Mouse (Mus musculus): ENCODE measurements around the gene Pla2g2f. TPM values are rescaled to one million over a fixed set of nuclear protein-coding genes. Genes with fewer than 3 reads are reported as not detected.

The Pla2g2f gene
- 0.06 and 0.13 TPM in 2 replicates for polyA plus RNA-seq (2015; fragmentation: Nextera tagmentation; extraction: Ambion mirVana)

DNA sequence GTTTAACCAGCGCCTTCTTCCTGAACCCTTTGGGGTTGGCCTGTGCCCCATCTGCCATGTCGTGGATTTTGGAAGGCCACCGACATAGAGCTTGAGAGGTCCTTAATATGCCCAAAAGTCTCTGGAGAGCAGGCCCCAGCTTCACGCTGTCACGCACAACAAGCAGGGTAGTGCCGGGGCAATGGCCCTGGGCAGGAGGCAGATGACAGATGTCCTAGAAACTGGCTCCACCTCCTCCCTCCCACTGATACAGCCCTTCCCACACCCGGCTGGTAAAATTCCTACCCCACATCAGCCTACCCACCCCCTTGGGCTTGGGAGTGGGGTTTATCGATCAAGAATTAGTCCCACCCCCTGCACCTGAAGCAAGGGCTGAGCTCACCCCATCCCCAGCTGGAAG lies at the start of gene Pla2g2f:
Pla2g2f (minus strand) TSS at position 211 of the 400 bp plus-strand sequence.
- H3K4me3 ChIP-seq, result no peak within 1 kb of the TSS
- 60% methylated on average over 8 of the region's 8 CpGs for WGBS
- H3K9ac ChIP-seq, result no peak within 1 kb of the TSS
- no peaks in the 10 kb centered on the region for H3K27me3 ChIP-seq (replicated peaks)
- no peak within 1 kb of the TSS for H3K4me2 ChIP-seq
- no peak within 1 kb of the TSS for H3K27ac ChIP-seq
- H3K9me3 ChIP-seq, result no peaks in the 10 kb centered on the region
- H3K4me1 ChIP-seq, result no peaks in the 10 kb centered on the region; the same call in 1 of the 2 replicates
- no peaks in the 10 kb centered on the region for H3K36me3 ChIP-seq (replicated peaks)
- ATAC-seq (replicated peaks), result no peak

DNA sequence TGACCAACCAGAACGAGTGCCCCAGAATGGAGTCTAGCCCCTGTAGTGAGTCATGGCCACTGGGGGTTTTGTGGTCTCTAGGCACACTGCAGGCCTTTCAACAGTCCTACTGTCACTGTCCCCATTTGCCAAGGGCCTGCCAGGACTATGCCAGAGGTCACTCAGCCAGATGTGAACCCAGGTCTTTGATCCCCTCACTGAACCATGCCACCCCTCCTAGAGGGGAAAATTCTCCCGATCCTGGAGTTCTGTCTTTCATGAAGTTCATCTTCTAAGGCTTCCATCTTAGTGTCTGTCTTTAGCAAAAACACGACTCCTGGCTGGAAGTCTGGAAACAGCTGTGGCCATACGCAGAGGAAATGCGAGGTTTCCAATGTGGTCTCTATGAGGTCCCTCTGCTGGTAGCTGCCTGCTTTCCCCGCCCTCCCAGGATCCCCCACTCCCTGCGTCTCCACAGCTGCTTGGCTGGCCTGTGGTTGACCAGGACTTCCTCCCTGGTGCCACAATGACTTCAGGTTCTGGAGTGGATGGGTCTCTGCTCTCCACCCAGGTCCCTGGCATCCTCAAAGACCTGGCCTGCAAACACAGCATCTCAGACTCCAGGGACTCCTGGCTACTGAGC lies 49.6 kb upstream of the Pla2g2f start:
- Histone ChIP-seq H3K4me2 (no peak overlapping the region), H3K4me3 (no peak overlapping the region), H3K9me3 (no peaks in the 10 kb centered on the region), H3K27ac (no peak overlapping the region), H3K27me3 (replicated peaks) (no peaks in the 10 kb centered on the region), H3K9ac (no peak overlapping the region), H3K4me1 (no peaks in the 10 kb centered on the region), H3K36me3 (replicated peaks) (no peaks in the 10 kb centered on the region)
- 72% methylated on average over 7 of the region's 7 CpGs for WGBS
- no peak for ATAC-seq (replicated peaks)

DNA sequence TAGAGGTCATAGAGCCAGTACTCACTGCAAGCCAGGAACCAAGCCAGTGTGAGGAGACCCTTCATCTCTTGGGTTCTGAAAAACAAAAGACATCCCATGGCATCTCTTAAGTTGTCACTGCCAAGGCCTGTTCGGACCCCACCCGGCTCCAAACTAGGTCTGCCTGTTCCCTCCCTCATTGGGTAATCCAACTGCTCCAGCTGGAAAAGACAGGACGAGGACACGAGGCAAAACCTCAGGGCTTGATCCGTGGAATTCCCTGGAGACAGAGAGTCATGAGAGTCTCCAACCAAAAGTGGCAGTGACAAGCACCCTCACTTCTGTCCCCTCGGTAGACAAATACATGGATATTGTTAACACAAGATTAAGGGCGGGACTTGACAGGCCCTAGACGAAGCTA lies 48.7 kb upstream of the Pla2g2f start:
- 84% methylated on average over 8 of the region's 8 CpGs for WGBS
- Histone ChIP-seq H3K9ac (no peak overlapping the region), H3K27me3 (replicated peaks) (no peaks in the 10 kb centered on the region), H3K36me3 (replicated peaks) (no peaks in the 10 kb centered on the region), H3K27ac (no peak overlapping the region), H3K4me3 (no peak overlapping the region), H3K9me3 (no peaks in the 10 kb centered on the region), H3K4me1 (no peaks in the 10 kb centered on the region), H3K4me2 (no peak overlapping the region)
- no peak for ATAC-seq (replicated peaks)

DNA sequence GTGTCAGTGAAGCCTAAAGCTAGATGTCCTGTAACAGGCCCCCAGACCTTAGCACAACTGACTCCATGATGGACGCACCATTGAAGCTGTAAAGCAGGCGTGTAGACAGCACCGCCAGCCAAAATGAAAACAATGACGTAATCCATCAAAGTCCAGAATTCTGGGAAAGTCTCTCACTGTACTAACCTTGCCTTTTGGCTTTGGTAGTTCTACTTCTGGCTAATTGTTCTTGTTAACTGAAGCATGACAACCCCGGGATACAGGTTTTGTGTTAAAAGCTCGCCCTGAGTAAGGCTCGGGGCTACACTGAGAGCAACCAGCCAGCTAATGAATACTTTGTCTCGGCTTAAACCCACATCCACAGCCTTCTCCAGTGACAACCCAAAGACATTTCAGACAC lies 47.8 kb upstream of the Pla2g2f start:
- 48% methylated on average over 8 of the region's 8 CpGs for WGBS
- H3K27ac ChIP-seq, result no peak overlapping the region
- H3K9me3 ChIP-seq, result no peaks in the 10 kb centered on the region
- no peaks in the 10 kb centered on the region for H3K36me3 ChIP-seq (replicated peaks)
- H3K9ac ChIP-seq, result no peak overlapping the region
- H3K4me2 ChIP-seq, result no peak overlapping the region
- H3K27me3 ChIP-seq (replicated peaks), result no peaks in the 10 kb centered on the region
- 0 out of 2 replicates have a peak, but pooled peaks cover 2% of the 10 kb centered on the region for H3K4me1 ChIP-seq
- H3K4me3 ChIP-seq, result no peak overlapping the region
- no peak for ATAC-seq (replicated peaks)

DNA sequence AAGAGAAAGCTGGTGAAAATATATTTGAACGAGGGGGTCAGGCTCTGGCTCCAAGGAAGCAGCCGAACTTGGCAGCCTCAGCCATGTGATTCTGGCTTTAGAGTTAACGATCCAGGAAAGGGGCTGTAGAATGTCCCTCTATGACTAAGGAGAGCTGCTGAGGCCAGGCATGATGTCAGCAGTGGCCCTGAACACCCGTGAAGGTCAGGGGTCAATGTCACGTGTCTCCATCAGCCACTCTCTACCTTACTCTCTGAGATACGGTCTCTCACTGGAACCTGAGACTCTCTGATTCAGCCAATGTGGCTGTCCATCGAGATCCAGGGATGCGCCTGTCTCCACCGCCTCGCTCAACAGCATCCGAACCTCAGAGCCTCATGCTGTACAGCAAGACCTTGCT lies 45.5 kb upstream of the Pla2g2f start:
- 90% methylated on average over 11 of the region's 11 CpGs for WGBS
- Histone ChIP-seq H3K4me3 (no peak overlapping the region), H3K4me2 (no peak overlapping the region), H3K9ac (no peak overlapping the region), H3K27me3 (replicated peaks) (no peaks in the 10 kb centered on the region), H3K9me3 (no peaks in the 10 kb centered on the region), H3K36me3 (replicated peaks) (no peaks in the 10 kb centered on the region), H3K4me1 (0 out of 2 replicates have a peak, but pooled peaks cover 5% of the 10 kb centered on the region), H3K27ac (no peak overlapping the region)
- ATAC-seq (replicated peaks), result no peak

DNA sequence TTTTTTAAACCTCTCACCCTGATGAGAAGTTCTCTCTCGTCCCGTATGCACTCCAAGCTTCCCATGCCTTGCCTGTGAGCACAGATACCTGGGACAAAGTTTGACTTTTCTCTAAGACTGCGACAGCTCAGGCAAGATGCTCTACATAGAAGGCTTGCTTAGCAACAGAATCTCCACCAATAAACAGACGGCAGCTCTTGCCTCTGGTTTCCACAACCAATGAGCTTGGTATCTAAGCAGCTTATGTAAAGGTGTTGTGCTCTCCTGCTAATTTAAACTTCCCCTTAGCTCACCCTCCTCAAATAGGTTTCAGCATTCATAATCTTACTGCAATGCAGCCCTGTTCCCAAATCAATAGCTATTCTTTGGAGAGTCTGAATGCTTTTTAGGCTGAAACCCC lies 44.2 kb upstream of the Pla2g2f start:
- 87% methylated on average over 4 of the region's 4 CpGs for WGBS

DNA sequence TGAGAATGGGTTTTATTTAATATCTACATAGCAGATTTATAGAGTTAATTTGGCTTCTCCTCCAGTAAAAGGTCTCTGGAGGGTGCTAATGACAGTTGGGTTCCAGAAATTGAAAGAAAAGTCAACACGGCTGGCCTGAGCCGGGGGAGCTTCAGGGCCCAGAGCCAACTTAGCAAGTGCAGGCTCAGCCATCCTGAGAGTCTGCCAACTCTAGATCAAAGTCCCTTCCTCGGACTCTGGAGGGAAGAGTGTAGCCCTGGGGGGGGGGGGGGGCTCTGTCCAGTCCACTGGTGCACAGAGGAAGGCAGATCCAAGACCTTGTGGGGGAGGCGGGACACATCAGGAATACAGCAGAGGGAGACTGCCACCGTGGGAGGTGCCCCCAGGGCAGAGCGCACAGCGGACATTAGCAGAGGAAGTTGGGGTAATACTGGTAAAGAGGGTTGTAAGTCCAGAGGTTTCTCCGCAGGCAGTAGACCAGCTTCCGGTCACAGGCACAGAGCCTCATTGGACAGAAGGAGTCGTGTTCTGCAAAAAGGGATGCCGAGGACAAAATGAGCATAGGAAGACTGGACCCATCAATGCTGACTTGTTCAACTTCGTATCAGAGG lies 42.8 kb upstream of the Pla2g2f start:
- no peaks in the 10 kb centered on the region for H3K27me3 ChIP-seq (replicated peaks)
- H3K9ac ChIP-seq, result no peak overlapping the region
- no peaks in the 10 kb centered on the region for H3K9me3 ChIP-seq
- H3K4me1 ChIP-seq, result 0 out of 2 replicates have a peak, but pooled peaks cover 5% of the 10 kb centered on the region
- H3K36me3 ChIP-seq (replicated peaks), result no peaks in the 10 kb centered on the region
- H3K4me3 ChIP-seq, result no peak overlapping the region
- no peak overlapping the region for H3K4me2 ChIP-seq
- no peak for ATAC-seq (replicated peaks)
- H3K27ac ChIP-seq, result no peak overlapping the region
- 78% methylated on average over 12 of the region's 12 CpGs for whole genome bisulfite sequencing

More for the DNA sequence above, 44.2 kb upstream of the Pla2g2f start:
- no peaks in the 10 kb centered on the region for H3K27me3 ChIP-seq (replicated peaks)
- no peaks in the 10 kb centered on the region for H3K36me3 ChIP-seq (replicated peaks)
- H3K9ac ChIP-seq, result no peak overlapping the region
- no peak for ATAC-seq (replicated peaks)
- no peak overlapping the region for H3K4me3 ChIP-seq
- H3K27ac ChIP-seq, result no peak overlapping the region
- 0 out of 2 replicates have a peak, but pooled peaks cover 5% of the 10 kb centered on the region for H3K4me1 ChIP-seq
- no peak overlapping the region for H3K4me2 ChIP-seq
- H3K9me3 ChIP-seq, result no peaks in the 10 kb centered on the region

DNA sequence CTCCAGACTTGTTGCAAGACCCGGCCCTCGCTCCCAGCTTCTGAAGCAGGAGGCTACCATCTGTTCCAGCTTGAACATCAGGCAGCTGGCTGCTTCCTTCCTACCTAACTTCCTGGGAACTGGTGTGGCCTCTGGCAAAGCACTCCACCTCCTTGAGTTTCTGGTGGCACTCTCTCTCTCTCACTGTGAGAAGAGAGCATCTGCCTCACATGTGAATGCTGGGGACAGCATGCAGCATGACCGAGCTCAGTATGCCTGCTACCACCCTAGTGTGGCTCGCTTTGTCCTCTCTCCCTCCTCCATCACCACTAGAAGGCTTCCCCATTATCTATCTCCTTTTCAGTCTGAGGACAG lies 39.8 kb upstream of the Pla2g2f start:
- no peak overlapping the region for H3K27ac ChIP-seq
- H3K27me3 ChIP-seq (replicated peaks), result no peaks in the 10 kb centered on the region
- H3K36me3 ChIP-seq (replicated peaks), result no peaks in the 10 kb centered on the region
- H3K4me2 ChIP-seq, result no peak overlapping the region
- H3K4me1 ChIP-seq, result 0 out of 2 replicates have a peak, but pooled peaks cover 5% of the 10 kb centered on the region
- WGBS, result 80% methylated on average over 4 of the region's 4 CpGs
- no peaks in the 10 kb centered on the region for H3K9me3 ChIP-seq
- ATAC-seq (replicated peaks), result no peak
- no peak overlapping the region for H3K9ac ChIP-seq
- H3K4me3 ChIP-seq, result no peak overlapping the region

DNA sequence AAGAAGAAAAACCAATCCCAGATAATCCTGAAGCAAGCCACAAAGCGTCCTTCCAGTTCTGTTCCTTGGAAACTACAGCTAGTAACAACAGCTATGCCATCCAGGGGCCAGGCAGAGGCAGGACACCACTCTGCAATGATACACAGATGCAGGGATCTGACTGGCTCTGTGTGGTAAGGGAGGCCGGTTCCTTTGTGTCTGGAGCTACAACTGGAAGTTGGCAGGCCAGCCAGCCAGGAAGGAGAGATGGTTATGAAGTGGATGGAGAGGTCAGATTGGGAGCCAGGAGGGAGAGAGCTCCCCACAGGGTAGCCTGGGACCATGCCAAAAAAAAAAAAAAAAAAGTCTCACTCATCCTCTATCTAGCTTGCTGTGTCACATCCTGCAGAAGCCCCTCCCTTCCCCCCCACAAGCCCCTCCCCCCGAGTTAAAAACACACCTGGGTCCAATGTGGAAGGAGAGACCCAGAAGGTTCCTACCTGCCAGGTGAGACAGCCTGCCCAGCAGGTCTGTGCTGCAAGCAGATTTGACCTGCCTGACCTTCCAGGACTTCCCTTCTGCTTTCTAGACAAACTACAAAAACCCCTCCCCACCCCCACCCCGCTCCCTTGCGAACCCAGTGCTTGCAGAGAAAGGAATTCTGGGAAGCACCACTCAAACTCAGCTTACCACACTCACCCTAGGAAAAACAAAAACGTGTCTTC lies 39.2 kb upstream of the Pla2g2f start:
- Histone ChIP-seq H3K4me2 (no peak overlapping the region), H3K4me3 (no peak overlapping the region), H3K9ac (no peak overlapping the region), H3K4me1 (0 out of 2 replicates have a peak, but pooled peaks cover 5% of the 10 kb centered on the region), H3K36me3 (replicated peaks) (no peaks in the 10 kb centered on the region), H3K9me3 (no peaks in the 10 kb centered on the region), H3K27me3 (replicated peaks) (no peaks in the 10 kb centered on the region), H3K27ac (no peak overlapping the region)
- no peak for ATAC-seq (replicated peaks)
- 43% methylated on average over 6 of the region's 6 CpGs for WGBS

DNA sequence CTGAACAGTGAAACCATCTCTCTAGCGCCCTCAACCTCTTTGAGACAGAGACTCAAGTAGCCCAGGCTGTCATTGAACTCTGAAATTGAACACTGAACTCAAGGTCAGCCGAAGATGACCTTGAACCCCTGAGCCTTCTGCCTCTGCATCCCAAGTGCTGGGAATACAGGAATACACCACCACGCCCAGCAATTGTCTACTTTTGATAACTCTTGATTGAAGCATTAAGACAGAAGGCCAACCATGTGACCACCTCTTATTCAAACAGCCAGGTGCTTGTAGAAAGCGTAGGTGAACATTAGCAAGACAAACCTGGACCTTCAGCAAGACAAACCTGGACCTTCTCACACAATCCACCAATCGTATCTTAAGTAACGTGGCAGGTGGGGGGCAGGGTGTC lies 36.9 kb upstream of the Pla2g2f start:
- Histone ChIP-seq H3K4me1 (no peaks in the 10 kb centered on the region), H3K27ac (no peak overlapping the region), H3K4me2 (no peak overlapping the region), H3K9me3 (no peaks in the 10 kb centered on the region), H3K36me3 (replicated peaks) (no peaks in the 10 kb centered on the region), H3K27me3 (replicated peaks) (no peaks in the 10 kb centered on the region), H3K4me3 (no peak overlapping the region), H3K9ac (no peak overlapping the region)
- 87% methylated on average over 6 of the region's 6 CpGs for WGBS
- ATAC-seq (replicated peaks), result no peak

DNA sequence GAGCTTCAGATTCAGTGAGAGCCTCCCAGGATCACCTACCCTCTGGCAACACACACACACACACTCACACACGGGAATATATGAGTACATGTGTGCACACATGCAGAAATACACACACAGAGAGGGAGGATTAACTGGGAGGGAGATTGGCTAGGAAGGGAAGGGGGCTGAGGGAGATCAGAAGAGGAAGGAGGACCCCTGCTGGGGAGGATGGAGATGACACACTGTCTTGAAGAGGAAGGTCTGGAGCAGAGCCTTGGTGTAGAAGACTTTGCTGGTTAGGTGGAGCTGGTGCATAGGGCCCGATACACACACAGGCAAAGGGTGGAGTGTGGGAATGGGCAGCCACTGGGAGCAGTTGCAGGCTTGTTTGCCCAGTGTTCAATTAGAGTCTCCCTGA lies 35.9 kb upstream of the Pla2g2f start:
- Histone ChIP-seq H3K4me2 (no peak overlapping the region), H3K9ac (no peak overlapping the region), H3K4me3 (no peak overlapping the region), H3K27me3 (replicated peaks) (no peaks in the 10 kb centered on the region), H3K4me1 (no peaks in the 10 kb centered on the region), H3K36me3 (replicated peaks) (no peaks in the 10 kb centered on the region), H3K9me3 (no peaks in the 10 kb centered on the region), H3K27ac (no peak overlapping the region)
- WGBS, result 57% methylated on average over 2 of the region's 2 CpGs
- ATAC-seq (replicated peaks), result no peak

DNA sequence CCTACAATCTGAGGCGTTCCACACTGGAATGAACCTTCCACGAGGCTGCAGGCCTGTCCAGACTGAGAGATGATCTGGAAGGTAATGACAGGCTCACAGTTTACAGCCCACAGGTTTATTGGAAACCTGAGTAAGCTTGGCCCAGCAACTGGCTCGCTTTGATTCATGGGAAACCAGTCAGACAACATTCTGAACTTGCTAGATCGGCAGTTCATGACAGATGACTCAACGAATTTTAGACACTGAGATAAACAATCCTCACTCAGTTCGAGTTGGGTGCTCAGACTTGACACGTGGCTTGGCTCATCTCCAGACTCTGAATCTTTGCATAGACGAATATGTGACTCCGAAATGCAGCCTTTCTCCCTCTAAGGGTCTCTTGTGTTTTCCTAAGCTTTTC lies 35.2 kb upstream of the Pla2g2f start:
- Histone ChIP-seq H3K27me3 (replicated peaks) (no peaks in the 10 kb centered on the region), H3K36me3 (replicated peaks) (no peaks in the 10 kb centered on the region), H3K9ac (no peak overlapping the region), H3K9me3 (no peaks in the 10 kb centered on the region), H3K4me2 (no peak overlapping the region), H3K4me1 (no peaks in the 10 kb centered on the region), H3K27ac (no peak overlapping the region), H3K4me3 (no peak overlapping the region)
- ATAC-seq (replicated peaks), result no peak
- 74% methylated on average over 9 of the region's 9 CpGs for WGBS

All from midbrain, embryonic 15.5 days (tissue).